Mouse (Mus musculus) spleen, postnatal 10 days (tissue): Measurements from ENCODE around the gene Gm37240.
"Not testable (repeated sequence)": the region's sequence is repeated elsewhere in the genome, so short reads cannot be mapped to it uniquely, and the experiment has no call there.

ENCODE experiments used
- DNase-seq, 2 experiments: peaks; one replicate each; pipeline ENCODE4 v3.0.0; 2021 to 2022; ENCODE audit warnings: low spot score in 2 of 2

The Gm37240 gene

DNA sequence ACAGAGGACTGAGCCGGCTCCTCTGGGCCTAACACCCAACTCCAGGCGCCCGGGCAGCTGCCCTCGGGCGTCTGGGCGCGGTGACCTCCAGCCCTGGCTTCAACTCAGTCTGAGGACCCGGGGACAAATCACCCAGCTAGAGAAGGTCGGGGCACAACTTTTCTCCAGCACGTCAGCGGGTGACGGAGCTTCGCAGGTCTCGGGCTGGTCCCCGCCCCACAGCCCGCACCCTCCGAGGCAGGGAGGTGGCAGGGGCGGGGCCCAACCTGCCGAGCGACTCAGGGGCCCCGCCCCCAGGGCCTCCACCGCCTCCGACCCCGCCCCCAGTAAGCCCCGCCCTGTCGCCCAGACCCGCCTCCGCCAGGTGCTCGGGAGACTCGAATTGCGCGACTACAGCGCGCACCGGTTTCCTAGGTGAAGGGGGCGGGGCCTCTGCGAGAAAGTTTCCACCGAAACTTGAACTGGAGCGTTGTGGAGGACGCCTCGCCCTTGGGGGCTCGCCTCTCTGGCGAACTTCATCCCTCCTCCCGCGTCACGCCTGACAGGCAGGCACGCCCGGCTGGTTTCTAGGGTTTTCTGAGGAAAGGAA is at the start of gene Gm37240, which contains the start of gene Glt28d2:
Gene Gm37240, minus strand, starts transcription at position 280 of the 589 bp plus-strand sequence.
Gene Glt28d2, minus strand, starts transcription at position 278 of the 589 bp plus-strand sequence.
- peak; percentile 57 to 86 for DNase-seq

DNA sequence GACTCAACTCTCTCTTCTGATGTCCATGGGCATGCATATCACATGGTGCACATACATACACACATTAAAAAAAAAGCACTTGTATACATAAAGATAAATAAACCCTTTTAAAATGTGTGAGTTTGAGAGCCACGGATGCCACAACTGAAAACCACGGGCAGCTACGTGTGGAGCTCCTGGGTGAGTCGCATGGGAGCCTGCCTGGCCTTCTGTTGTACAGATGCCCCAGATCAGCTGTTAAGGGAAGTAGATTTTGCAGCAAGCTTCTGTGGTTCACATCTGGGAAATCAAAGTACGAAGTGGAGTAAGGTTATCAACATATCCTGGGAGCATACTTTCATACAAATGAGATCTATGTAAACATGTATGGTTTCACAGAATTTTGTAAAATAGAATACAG is 46.3 kb upstream of the Gm37240 start:
- DNase-seq, result no peak

DNA sequence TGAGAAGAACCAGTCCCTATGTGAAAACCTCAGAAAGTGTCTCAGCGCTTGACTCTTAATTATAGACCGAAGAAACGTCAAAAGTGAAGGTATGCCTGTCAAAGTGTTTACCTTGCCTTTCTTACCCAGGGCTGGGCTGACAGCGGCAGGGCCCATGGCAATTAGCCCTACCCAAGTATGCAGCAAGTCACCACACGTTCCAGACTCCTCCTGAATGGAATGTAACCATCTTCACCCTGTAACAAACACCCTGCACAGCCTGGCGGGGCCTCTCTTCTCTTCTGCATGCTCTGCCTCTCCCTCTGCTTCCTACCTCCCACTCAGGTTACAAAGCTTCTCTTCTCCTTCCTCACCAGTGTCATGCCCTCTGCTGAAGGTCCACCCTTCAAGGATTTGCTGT is 44.5 kb upstream of the Gm37240 start:
- DNase-seq, result no peak

DNA sequence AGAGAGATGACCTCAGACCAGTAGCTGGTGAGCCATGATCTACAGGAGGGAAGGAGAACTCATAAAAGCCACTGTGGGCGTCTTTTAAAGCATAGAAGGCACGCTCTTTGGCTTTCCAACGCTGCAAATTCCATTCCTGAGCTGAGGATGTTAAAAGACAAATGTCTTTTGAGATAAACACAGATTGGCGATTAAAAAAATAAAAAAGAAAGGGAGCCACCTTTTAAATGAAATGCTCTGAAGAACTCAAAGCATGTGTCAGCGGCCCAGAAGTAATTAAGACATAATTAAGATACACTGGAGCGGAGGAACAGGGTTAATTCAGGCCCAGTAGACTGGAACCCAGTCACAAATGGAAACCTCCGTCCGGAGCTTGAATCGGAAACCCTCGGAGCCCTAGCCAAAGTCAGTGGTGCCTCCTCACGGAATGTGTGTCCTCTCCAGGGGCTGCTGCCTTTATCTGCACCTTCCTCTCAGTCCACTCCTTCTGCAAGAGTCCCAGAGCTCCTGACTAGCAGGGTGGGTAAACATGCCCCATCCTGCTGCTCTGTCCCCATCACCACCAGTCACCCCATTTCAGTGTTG is 43.4 kb upstream of the Gm37240 start:
- no peak for DNase-seq

DNA sequence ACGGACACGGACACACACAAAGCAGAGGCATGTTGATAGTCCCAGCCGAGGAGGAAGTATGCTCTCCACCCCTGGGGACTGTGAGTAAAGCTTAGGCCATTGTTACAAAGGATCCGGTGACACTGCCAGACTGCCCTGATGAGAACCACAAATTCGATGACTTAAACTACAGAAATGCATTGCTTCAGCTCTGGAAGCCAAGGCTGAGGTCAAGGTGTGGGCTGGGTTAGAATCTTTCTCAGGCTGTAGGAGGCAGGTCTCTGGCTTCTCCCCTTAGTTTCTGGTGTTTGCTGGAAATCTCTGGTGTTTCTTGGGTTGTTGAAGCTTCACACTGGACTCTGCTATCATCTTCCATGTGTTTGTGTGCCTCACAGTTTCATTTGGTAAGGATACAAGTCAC is 42.4 kb upstream of the Gm37240 start:
- no peak for DNase-seq

DNA sequence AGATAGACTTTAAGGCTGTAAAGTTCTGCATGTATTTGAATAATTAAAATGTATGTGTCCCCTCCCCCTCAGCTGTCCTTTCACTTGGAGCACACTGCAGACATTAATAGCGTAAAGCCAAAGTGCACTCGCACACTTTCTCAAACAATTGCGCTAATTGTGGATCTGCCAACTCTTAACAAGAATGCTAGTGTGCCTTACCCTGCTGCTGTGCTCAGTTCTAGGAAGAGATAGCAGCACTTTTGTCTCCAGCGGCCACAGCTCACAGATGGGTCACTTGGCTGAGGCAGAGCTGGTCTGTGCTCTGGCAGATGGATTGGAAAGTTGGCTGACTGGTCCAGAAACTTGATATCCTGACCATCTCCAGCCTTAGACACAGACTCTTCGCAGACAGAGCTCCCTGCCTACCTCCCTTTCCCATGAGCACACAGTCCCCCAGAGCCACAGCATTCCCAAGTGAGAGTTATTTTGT is 40.9 kb upstream of the Gm37240 start:
- no peak for DNase-seq

DNA sequence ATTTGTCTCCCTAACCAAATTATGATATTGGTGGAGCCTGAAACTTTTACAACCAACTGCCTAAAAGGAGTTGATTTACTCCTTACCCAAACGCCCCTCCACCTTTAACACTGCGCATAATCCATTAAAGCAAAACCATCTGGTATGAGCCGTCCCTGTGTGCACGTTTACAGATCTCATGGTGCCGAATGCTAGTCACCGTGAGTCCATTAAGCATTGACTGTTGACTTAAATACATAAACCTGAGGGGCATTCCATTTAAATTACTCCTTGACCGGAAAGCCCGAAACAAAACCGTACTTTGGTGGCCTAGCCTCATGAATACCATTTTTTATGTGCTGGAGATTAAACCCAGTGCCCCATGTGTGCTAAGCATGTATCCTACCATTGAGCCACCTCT is 40.0 kb upstream of the Gm37240 start:
- DNase-seq, result no peak

DNA sequence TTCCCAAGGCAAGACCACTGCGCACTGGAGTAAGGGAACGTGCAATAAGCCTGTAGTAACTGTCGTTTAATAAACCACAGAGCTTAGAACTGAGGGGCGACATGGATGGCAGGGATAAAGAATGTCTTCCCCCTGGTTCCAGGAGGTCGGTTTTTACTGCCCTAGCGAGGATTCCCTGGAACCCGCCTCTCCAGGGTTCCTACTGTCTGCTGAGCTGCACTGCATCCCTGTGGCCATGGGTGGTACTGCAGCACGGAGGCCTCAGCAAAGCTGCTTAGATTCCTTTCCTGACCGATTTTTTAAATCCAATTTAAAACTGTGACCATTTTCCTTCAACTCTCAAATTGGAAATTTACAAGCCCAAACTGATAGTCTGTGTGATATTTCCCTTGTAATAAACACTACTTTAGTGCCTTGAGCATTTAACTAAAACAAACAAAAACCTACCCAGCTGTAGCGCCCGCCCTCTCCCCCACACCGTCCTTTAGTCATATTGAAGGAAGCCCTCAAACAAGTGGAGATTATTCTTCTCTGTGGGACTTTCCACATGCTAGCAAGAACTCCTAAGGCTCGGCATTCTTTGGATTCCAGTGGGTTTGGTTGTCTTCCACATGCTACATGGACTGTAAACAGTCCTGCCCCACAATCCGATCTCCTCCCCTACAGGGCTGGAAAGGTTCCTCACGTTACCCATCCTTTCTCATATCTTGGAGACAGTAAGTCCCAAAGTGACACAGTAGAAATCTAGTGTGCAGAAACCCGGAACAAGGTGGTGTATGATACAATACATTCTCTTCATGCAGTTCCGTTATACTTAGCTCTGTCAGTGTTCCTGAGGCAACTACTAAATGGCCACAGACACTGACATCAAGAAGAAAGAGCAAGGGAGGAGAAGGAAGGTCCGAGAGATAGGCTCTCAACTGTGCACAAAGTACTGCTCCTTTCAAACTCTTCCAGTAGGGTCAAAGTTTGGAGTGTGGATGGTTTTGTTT is 36.9 kb upstream of the Gm37240 start:
- peak; percentile 44 to 77 for DNase-seq

DNA sequence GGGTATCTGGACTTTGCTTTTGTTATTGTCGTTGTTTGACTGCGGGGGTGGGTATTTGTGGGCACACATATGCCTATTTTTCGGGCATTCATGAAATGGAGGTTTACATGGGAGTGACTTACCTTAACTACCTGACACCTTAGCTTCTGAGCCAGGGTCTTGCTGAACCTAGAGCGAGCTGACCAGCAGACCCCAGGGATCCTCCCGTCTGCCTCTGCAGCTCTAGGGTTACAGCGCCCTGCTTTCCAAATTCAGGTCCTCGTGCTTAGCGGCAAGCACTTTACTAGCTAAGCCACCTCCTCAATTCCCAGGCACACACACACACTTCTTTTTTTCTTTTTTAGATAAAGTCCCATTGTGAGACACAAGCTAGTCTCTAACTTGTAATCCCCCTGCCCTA is 36.0 kb upstream of the Gm37240 start:
- no peak for DNase-seq

DNA sequence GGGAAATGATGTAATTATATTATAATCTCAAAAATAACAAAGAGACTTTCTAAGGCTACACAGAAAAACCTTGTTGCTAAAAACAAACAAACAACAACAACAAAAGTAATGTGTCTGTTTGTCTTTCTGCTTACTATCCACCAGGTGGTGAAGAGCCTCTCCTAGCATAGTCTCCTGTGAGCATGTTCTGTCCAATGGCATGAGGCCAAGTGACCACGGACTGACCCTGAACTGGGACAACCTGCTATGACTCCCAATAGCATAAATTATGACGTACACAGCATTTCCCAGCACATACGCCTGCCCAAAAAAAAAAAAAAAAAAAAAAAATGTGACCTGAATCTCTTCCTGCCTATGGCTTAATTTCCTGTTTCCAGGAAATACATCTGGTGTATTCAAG is 35.0 kb upstream of the Gm37240 start:
- DNase-seq, result peak in 1 of 2 experiments; percentile 19

DNA sequence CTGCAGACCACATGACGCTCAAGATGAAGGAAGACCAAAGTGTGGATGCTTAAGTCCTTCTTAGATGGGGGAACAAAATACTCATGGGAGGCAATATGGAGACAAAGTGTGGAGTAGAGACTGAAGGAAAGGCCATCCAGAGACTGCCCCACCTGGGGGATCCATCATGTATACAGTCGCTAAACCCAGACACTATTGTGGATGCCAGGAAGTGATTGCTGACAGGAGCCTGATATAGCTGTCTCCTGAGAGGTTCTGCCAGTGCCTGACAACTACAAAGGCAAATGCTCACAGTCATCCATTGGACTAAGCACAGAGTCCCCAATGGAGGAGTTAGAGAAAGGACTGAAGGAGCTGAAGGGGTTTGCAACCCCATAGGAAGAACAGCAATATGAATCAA is 33.4 kb upstream of the Gm37240 start:
- DNase-seq, result not testable (repeated sequence)

DNA sequence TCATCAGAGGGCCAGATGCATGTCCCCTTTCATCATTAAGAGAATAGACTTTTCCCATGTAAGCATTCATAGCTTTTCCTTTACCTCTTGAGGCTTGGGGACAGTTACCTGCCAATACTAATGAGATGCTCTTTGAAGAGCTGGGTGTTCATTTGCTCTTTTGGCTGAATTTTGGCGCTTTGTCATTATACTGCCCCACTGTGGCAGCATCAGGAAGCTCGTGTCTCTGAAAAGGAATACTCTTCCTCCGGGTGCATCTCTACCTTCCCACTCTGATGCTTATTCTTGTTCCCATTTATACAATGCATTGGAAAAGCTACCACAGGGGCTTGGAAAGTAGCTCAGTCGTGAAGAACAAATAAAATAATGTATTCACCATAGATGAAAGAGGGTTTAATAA is 30.3 kb upstream of the Gm37240 start:
- DNase-seq, result peak in 1 of 2 experiments; percentile 20

DNA sequence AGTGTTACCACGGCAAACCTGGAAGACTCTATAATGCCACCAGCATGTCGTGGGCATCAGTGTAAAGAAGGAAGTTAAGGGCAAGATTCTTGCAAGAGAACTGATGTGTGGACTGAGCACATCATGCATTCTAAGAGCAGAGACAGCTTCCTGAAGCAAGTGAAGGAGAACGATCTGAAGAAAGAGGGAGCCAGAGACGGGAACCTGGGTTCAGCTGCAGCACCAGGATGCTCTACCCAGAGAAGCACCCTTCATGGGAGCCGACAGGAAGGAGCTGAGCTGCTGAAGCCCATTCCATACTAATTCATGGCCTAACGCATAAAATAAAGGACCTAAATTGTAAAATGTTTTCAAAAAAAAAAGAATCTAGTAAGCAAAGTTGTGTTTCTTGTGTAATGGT is 27.5 kb upstream of the Gm37240 start:
- DNase-seq, result no peak

DNA sequence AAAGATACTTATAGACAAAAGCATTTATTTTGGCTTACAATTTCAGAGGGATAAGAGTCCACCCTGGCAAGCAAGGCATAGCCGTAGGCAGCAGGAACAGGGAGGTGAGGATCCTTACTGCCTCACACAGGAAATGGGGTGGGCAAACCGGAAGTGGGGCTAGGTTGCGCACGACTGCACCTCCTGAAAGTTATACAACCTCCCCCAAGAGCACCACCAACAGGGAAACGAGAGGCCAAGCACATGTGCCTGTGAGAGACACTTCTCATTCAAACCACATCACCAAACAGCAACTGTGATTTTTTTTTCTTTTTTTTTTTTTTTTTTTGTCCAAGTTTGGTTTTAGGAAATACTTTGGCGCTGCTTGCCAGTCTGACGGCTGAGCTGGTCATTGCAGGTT is 19.8 kb upstream of the Gm37240 start:
- DNase-seq, result no peak

DNA sequence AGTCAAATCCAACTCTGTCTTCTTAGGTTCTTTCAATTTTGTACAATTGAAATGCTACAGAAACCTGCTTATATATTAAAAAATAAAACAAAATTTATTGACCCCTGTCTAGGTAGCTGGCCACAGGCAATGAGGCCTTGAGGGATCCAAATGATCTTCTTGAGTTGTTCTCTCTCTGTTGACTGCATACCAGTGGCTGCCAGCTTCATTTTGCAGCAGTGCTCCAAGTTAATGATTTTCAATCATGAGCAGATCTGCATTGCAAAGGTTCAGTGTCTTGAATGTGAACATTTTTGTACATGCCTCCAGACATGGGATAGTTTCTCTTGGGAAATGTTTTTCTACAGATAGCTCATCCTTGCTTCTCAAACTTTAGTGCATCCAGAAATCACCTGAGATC is 17.1 kb upstream of the Gm37240 start:
- no peak for DNase-seq

DNA sequence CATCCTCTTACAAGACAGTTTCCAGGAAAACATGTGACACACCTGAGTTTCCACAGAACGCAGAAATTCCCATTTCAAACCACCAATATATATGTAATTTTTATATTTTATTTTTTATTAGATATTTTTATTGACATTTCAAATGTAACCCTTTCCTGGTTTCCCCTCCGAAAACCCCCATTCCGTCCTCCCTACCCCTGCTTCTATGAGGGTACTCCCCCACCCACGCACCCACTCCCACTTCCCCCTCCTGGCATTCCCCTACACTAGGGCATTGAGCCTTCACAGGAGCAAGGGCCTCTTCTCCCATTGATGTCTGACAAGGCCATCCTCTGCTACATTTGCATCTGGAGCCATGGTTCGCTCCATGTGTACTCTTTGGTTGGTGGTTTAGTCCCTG is 7.7 kb upstream of the Gm37240 start:
- no peak for DNase-seq

DNA sequence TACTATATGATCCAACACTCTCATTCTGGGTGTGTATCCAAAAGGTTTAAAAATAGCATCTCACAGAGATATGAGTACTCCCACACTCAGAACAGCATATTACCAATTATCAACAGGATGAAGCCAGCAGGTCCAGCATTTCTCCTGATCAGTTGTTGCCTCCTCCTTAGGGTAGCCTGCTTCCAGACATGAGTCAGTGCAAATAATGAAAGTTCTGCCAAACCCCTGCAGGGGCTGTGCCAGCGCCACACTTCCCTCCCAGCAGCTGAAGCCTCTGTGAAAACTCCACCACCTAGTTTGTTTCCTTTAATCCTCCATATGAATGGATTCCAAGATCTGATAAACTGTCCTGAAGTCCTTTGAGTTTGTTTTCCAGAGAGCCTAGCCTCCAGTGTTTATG is 4.3 kb upstream of the Gm37240 start:
- no peak for DNase-seq

DNA sequence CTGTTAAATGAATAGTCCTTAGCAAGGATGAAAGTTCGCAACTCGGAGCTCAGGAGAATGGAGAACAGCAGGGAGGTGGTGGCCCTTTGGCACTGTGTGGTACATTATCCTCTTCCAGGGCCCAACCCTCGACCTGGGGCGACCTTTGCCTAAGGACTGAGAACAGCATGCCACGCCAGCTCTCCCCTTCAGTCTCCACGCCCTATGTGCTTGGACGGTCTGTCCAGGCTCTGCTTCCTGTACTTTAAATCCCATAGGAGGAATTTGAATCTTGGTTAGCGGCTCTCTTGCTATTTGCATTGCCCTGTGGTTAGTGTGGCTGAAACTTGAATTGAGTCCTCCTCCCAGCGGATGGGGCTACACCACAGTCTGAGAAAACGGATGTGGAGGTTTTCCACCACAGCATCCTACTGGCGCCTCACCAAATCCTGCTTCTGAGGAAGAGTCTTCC is 928 bp upstream of the Gm37240 start:
- DNase-seq, result peak; percentile 6 to 20

DNA sequence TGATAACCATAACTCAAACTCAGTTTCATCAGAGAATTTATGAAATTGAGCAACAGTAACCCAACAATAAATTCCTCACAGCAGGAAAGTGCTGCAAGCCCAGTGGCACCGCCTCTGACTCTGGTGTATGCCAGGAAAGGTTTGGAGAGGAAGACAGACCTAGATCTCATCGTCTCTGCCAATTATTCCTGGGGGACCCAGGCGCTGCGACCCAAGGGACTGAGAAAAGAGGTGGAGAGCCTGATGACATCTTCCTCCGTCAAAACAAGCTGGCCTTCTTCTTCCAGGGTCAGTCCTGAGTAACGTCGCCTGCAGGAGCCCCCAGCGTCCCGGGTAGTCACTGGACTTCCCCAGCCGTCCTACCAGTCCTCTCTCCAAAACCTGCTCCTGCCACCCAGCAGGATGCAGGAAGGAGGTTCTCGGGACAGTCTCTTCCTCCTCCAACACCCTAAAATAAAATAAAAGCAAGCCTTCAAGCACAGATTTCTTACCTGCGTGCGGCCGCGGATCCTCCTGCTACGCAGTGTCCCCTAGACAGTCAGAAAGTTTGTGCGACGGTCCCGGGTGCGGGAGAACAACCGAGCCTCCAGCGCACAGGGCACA is 581 bp downstream of the Gm37240 start:
- DNase-seq, result peak in 1 of 2 experiments; percentile 5

DNA sequence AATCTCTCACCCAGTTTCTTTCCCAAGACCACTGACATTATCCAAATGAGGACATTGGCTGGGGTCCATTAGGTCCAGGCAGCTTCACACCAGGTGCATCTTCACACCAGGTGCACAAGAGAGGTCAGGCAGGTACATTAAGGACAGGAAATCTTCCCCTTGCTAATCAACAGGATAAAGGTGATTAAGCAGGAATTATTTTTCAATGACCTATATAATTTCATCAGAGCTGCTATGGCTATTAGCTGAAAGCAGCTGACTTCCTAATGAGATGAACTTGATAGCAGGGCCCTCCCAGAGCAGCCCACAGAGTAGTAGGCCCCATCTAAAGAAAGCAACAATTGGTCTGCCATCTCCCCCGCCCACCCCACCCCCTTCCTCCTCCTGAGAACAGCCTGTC is 1.4 kb downstream of the Gm37240 start:
- no peak for DNase-seq

DNA sequence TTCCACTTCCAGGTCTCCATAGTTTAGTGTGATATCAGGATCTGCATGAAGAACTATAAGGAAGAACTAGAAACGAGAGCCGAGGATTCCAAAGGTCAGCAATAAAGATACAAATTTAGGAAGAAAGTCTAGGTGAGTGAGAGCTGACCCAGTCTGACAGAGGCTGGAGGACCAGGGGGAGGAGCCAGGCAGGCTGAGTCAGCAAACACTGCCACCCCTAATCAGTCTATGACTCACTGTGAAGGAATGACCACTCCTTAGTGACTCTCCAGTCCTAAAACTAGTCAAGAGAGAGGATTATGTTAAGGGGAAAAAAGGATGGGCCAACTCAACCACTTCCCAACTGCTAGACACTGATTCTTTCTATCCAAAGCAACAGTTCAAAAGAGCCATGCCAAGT is 6.6 kb downstream of the Gm37240 start:
- no peak for DNase-seq

DNA sequence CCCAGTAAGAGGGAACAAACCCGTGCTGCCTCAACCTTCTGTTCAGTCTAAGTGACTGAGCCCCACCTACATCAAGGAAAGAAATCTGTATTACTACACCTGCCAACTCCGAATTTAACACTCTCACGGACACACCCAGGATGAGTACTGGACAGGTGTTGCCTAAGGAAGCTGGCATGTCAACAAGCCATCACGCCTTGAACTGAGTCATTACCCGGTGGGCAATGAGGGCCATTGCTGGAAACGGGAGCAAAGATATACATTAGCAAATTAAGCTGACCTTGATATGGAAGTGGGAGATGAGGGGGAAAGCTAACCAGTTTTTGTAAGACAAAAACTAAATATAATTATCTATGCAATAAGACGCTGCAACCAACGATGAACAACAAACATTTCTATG is 7.2 kb downstream of the Gm37240 start:
- DNase-seq, result no peak
